Mouse (Mus musculus): ENCODE data around the gene 3110040M04Rik. TPM values are rescaled to one million over a fixed set of nuclear protein-coding genes. Genes with fewer than 3 reads are reported as not detected.

The 3110040M04Rik gene
- polyA plus RNA-seq (2014; fragmentation: Illumina TruSeq; extraction: RNeasy Lipid Tissue Mini Kit (QIAGEN cat#74804); ENCODE audit: low read depth, low replicate concordance), result not detected

GRCm38 (mm10) chr1:151203818-151204217 lies at the start of gene 3110040M04Rik:
TSS of gene 3110040M04Rik (plus strand) at chr1:151204121.

DNA sequence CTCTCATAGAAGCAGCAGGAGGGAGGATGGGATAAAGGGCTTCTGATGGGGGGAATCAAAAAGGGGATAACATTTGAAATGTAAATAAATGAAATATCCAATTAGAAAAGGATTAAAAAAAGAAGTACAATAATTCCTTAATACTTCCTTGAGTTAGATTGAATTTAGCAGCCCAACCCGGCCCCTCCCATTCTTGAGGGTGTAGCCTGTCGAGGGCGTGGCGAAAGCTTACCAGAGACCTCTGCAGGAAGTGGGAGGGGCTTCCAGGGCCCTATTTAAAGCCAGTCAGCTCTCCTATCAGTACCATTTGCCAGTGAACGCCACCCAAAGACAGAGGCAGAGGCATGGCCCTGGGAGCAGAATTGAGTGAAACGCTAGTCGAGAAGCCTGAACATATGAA lies 21.7 kb upstream of the 3110040M04Rik start, which contains the start of gene Gm47985:
TSS of gene Gm47985 (plus strand) at position 272 of the 400 bp plus-strand sequence.

DNA sequence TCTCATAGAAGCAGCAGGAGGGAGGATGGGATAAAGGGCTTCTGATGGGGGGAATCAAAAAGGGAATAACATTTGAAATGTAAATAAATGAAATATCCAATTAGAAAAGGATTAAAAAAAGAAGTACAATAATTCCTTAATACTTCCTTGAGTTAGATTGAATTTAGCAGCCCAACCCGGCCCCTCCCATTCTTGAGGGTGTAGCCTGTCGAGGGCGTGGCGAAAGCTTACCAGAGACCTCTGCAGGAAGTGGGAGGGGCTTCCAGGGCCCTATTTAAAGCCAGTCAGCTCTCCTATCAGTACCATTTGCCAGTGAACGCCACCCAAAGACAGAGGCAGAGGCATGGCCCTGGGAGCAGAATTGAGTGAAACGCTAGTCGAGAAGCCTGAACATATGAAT lies 11.8 kb upstream of the 3110040M04Rik start, which contains the start of gene Gm8947:
TSS of gene Gm8947 (plus strand) at position 302 of the 400 bp plus-strand sequence.

GRCm38 (mm10) chr1:151198120-151198519 lies 5.8 kb upstream of the 3110040M04Rik start, which contains the start of gene Gm47995:
TSS of gene Gm47995 (plus strand) at chr1:151198448.

GRCm38 (mm10) chr1:151209824-151210355 lies 6.0 kb downstream of the 3110040M04Rik start, which contains the start of gene Gm47996:
TSS of gene Gm47996 (plus strand) at chr1:151210131.

Other genes with a start within 250 kb of the 3110040M04Rik start
- 17.2 TPM for gene Hmcn1, start 210.7 kb upstream of the 3110040M04Rik start, polyA plus RNA-seq (2014; fragmentation: Illumina TruSeq; extraction: RNeasy Lipid Tissue Mini Kit (QIAGEN cat#74804); ENCODE audit: low read depth, low replicate concordance)
- gene Gm47985, start 21.6 kb upstream of the 3110040M04Rik start, polyA plus RNA-seq (2014; fragmentation: Illumina TruSeq; extraction: RNeasy Lipid Tissue Mini Kit (QIAGEN cat#74804); ENCODE audit: low read depth, low replicate concordance), result 2.0 TPM
- not detected for gene Gm8947, start 11.7 kb upstream of the 3110040M04Rik start, polyA plus RNA-seq (2014; fragmentation: Illumina TruSeq; extraction: RNeasy Lipid Tissue Mini Kit (QIAGEN cat#74804); ENCODE audit: low read depth, low replicate concordance)
- not detected for gene Gm47995, start 5.7 kb upstream of the 3110040M04Rik start, polyA plus RNA-seq (2014; fragmentation: Illumina TruSeq; extraction: RNeasy Lipid Tissue Mini Kit (QIAGEN cat#74804); ENCODE audit: low read depth, low replicate concordance)
- gene Gm47996, start 6.0 kb downstream of the 3110040M04Rik start, polyA plus RNA-seq (2014; fragmentation: Illumina TruSeq; extraction: RNeasy Lipid Tissue Mini Kit (QIAGEN cat#74804); ENCODE audit: low read depth, low replicate concordance), result not detected
- 1,195 TPM for gene Ivns1abp, start 140.4 kb downstream of the 3110040M04Rik start, polyA plus RNA-seq (2014; fragmentation: Illumina TruSeq; extraction: RNeasy Lipid Tissue Mini Kit (QIAGEN cat#74804); ENCODE audit: low read depth, low replicate concordance)
- 5.2 TPM for gene Swt1, start 224.3 kb downstream of the 3110040M04Rik start, polyA plus RNA-seq (2014; fragmentation: Illumina TruSeq; extraction: RNeasy Lipid Tissue Mini Kit (QIAGEN cat#74804); ENCODE audit: low read depth, low replicate concordance)
- 24.7 TPM for gene Trmt1l, start 224.4 kb downstream of the 3110040M04Rik start, polyA plus RNA-seq (2014; fragmentation: Illumina TruSeq; extraction: RNeasy Lipid Tissue Mini Kit (QIAGEN cat#74804); ENCODE audit: low read depth, low replicate concordance)